Mouse (Mus musculus): ENCODE results near the gene Adamts20. TPM values are rescaled to one million over a fixed set of nuclear protein-coding genes. Genes with fewer than 3 reads are reported as not detected.
"Not testable (repeated sequence)": the region's sequence is repeated elsewhere in the genome, so short reads cannot be mapped to it uniquely, and the experiment has no call there.

The Adamts20 gene
- 7.4 and 10.5 TPM in 2 replicates for polyA plus RNA-seq (2016; fragmentation: Nextera tagmentation; extraction: Ambion mirVana)

- Histone ChIP-seq H3K27me3 (replicated peaks) (no peaks in the 10 kb centered on the region), H3K9ac (no peak within 1 kb of the TSS), H3K4me3 (no peak within 1 kb of the TSS), H3K27ac (no peak within 1 kb of the TSS), H3K36me3 (no peaks in the 10 kb centered on the region), H3K9me3 (no peaks in the 10 kb centered on the region), H3K4me2 (replicated peaks) (no peak within 1 kb of the TSS), H3K4me1 (no peaks in the 10 kb centered on the region)
- ATAC-seq (ENCODE audit: low FRiP score, low read depth): no peak
- 80% methylated on average over 11 of the region's 11 CpGs for WGBS
Measured at GRCm38 (mm10) chr15:94465318-94465717, at the start of gene Adamts20. Adamts20 (minus strand) TSS chr15:94465418.

DNA sequence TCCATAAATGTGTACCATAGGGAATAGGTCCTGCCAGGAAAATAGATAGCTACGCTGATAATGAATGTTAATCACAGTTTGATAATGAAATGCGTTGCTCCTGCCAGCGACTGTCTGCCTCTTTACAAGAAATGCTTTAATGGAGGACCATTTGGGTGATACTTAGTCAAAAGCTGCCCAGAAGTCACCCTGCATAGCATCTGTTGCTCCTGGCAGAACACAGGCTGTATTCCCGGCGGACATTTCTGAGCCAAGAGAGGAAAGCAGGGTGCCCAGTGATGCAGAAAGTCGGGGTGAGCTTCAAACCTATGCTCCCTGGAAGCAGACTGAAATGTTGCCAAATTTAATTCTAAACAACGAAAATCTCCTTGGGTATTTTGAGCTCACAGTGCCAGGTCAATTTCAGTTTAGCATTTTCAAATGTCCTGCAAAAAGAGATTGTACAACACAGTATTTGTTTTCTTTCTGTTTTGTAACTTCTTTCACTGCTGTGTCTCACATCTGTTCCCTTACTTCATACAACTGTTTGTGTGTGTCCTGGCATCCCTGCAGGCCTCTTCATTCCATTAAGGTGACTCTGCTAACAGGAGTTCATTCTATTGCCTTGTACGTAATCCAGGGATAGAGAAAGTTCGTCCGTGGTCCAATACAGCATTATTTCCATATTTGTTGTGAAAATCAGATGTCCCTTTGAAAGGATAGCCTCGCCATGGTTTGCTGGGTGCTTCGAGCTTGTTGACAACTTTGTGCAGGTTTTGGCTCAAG, 38.4 kb upstream of the Adamts20 start:
- Histone ChIP-seq H3K4me3 (no peak overlapping the region), H3K9me3 (0 out of 2 replicates have a peak, but pooled peaks cover 4% of the 10 kb centered on the region), H3K27ac (no peak overlapping the region), H3K4me1 (no peaks in the 10 kb centered on the region), H3K27me3 (replicated peaks) (no peaks in the 10 kb centered on the region), H3K4me2 (replicated peaks) (no peak overlapping the region), H3K36me3 (no peaks in the 10 kb centered on the region), H3K9ac (no peak overlapping the region)
- no peak for ATAC-seq (ENCODE audit: low FRiP score, low read depth)
- 74% methylated on average over 12 of the region's 12 CpGs for WGBS

- Histone ChIP-seq H3K9ac (no peak overlapping the region), H3K4me2 (replicated peaks) (no peak overlapping the region), H3K36me3 (no peaks in the 10 kb centered on the region), H3K27me3 (replicated peaks) (no peaks in the 10 kb centered on the region), H3K9me3 (0 out of 2 replicates have a peak, but pooled peaks cover 6% of the 10 kb centered on the region), H3K4me3 (no peak overlapping the region), H3K4me1 (no peaks in the 10 kb centered on the region), H3K27ac (no peak overlapping the region)
- no peak for ATAC-seq (ENCODE audit: low FRiP score, low read depth)
- 80% methylated on average over 1 of the region's 1 CpGs for WGBS
Measured at GRCm38 (mm10) chr15:94499260-94499659, 34.0 kb upstream of the Adamts20 start.

DNA sequence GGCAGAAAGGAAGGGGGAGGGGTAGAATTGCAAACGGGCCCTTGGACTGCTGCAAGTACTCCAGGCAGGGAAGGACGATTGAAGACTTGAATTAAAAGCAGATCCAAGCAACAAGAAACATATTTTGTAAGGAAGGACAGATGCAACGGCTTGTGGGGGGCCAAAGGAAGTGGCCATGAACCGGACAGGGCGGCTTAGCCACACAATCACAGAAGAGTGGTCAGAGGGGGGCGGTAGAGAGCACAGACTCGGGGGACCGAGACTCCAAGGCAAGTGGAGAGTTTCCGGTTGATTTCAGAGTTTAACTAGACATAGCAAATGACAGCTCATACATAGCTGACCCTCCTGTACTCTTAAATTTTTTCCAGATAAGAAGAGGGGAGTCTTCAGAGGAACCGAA, 30.7 kb upstream of the Adamts20 start:
- Histone ChIP-seq H3K9ac (no peak overlapping the region), H3K4me3 (no peak overlapping the region), H3K27ac (no peak overlapping the region), H3K9me3 (peaks cover 6% of the 10 kb centered on the region; the same call in 1 of the 2 replicates), H3K36me3 (no peaks in the 10 kb centered on the region), H3K27me3 (replicated peaks) (no peaks in the 10 kb centered on the region), H3K4me1 (no peaks in the 10 kb centered on the region), H3K4me2 (replicated peaks) (no peak overlapping the region)
- ATAC-seq (ENCODE audit: low FRiP score, low read depth): no peak
- 77% methylated on average over 10 of the region's 10 CpGs for WGBS

- Histone ChIP-seq H3K27me3 (replicated peaks) (no peaks in the 10 kb centered on the region), H3K36me3 (no peaks in the 10 kb centered on the region), H3K4me3 (no peak overlapping the region), H3K9me3 (peaks cover 6% of the 10 kb centered on the region; the same call in 1 of the 2 replicates), H3K4me1 (no peaks in the 10 kb centered on the region), H3K9ac (no peak overlapping the region), H3K4me2 (replicated peaks) (no peak overlapping the region), H3K27ac (no peak overlapping the region)
- WGBS: 85% methylated on average over 1 of the region's 1 CpGs
- no peak for ATAC-seq (ENCODE audit: low FRiP score, low read depth)
Measured at GRCm38 (mm10) chr15:94494445-94494844, 29.2 kb upstream of the Adamts20 start.

GRCm38 (mm10) chr15:94489433-94489832, 24.2 kb upstream of the Adamts20 start:
- Histone ChIP-seq H3K36me3 (no peaks in the 10 kb centered on the region), H3K27ac (no peak overlapping the region), H3K4me1 (no peaks in the 10 kb centered on the region), H3K27me3 (replicated peaks) (no peaks in the 10 kb centered on the region), H3K9ac (no peak overlapping the region), H3K4me3 (no peak overlapping the region), H3K4me2 (replicated peaks) (no peak overlapping the region), H3K9me3 (peaks cover 5% of the 10 kb centered on the region; the same call in 1 of the 2 replicates)
- no peak for ATAC-seq (ENCODE audit: low FRiP score, low read depth)
- WGBS: 82% methylated on average over 2 of the region's 2 CpGs

DNA sequence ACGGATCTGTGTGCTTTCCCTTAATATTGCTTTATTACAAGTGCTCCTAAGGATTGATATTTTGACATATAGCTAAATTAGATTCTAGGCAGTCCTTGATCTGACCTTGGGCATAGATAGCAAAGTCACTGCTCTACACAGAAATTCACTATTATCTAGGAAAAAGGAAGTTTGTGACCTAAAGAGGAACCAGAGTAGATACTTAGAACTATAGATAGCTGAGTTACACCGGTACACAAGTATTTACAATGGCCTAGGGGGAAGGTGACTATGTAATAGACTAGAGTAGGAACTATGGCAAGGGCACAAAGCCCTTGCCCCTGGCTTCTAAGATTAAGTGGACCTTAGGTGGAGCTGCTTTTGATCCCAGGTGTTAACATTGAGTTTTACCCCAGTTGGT, 22.8 kb upstream of the Adamts20 start:
- not testable (repeated sequence) for H3K27me3 ChIP-seq (replicated peaks); H3K4me1 ChIP-seq; ATAC-seq (ENCODE audit: low FRiP score, low read depth); H3K4me2 ChIP-seq (replicated peaks); H3K4me3 ChIP-seq; H3K36me3 ChIP-seq; H3K27ac ChIP-seq; H3K9ac ChIP-seq; H3K9me3 ChIP-seq
- 93% methylated on average over 2 of the region's 2 CpGs for WGBS

DNA sequence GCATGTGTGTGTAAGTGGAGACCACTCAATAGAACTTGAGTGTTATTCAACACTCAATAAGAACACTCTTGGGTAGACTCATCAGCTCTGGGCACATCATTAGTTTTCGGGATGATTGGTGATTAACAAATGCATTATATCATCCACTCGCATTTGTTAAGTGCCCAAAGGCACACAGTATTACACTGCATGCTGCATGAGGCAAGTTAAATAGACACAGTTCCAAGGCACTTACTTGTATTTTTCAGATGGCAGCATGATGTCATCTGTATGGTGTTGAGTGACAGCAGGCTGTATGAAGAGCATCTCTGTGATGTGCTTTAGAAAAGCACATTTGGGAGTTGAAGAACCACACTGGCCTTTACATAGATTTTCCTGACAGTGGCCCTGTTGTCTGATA, 17.3 kb upstream of the Adamts20 start:
- Histone ChIP-seq H3K4me3 (no peak overlapping the region), H3K9ac (no peak overlapping the region), H3K36me3 (no peaks in the 10 kb centered on the region), H3K9me3 (no peaks in the 10 kb centered on the region), H3K4me2 (replicated peaks) (no peak overlapping the region), H3K27ac (no peak overlapping the region), H3K27me3 (replicated peaks) (no peaks in the 10 kb centered on the region), H3K4me1 (no peaks in the 10 kb centered on the region)
- ATAC-seq (ENCODE audit: low FRiP score, low read depth): no peak
- 92% methylated on average over 2 of the region's 2 CpGs for WGBS

- Histone ChIP-seq H3K27me3 (replicated peaks) (no peaks in the 10 kb centered on the region), H3K9ac (no peak overlapping the region), H3K36me3 (no peaks in the 10 kb centered on the region), H3K27ac (no peak overlapping the region), H3K4me1 (no peaks in the 10 kb centered on the region), H3K9me3 (no peaks in the 10 kb centered on the region), H3K4me2 (replicated peaks) (no peak overlapping the region), H3K4me3 (no peak overlapping the region)
- WGBS: 91% methylated on average over 4 of the region's 4 CpGs
- ATAC-seq (ENCODE audit: low FRiP score, low read depth): no peak
Measured at GRCm38 (mm10) chr15:94480792-94481191, 15.6 kb upstream of the Adamts20 start.

- Histone ChIP-seq H3K36me3 (no peaks in the 10 kb centered on the region), H3K4me1 (no peaks in the 10 kb centered on the region), H3K27me3 (replicated peaks) (no peaks in the 10 kb centered on the region), H3K4me3 (no peak overlapping the region), H3K4me2 (replicated peaks) (no peak overlapping the region), H3K27ac (no peak overlapping the region), H3K9ac (no peak overlapping the region), H3K9me3 (no peaks in the 10 kb centered on the region)
- no peak for ATAC-seq (ENCODE audit: low FRiP score, low read depth)
- 87% methylated on average over 5 of the region's 5 CpGs for WGBS
Measured at GRCm38 (mm10) chr15:94480248-94480647, 15.0 kb upstream of the Adamts20 start.

GRCm38 (mm10) chr15:94479513-94480136, 14.4 kb upstream of the Adamts20 start:
- Histone ChIP-seq H3K9ac (no peak overlapping the region), H3K4me1 (no peaks in the 10 kb centered on the region), H3K36me3 (no peaks in the 10 kb centered on the region), H3K9me3 (no peaks in the 10 kb centered on the region), H3K27me3 (replicated peaks) (no peaks in the 10 kb centered on the region), H3K4me3 (no peak overlapping the region), H3K4me2 (replicated peaks) (no peak overlapping the region), H3K27ac (no peak overlapping the region)
- WGBS: 71% methylated on average over 3 of the region's 3 CpGs
- ATAC-seq (ENCODE audit: low FRiP score, low read depth): no peak

DNA sequence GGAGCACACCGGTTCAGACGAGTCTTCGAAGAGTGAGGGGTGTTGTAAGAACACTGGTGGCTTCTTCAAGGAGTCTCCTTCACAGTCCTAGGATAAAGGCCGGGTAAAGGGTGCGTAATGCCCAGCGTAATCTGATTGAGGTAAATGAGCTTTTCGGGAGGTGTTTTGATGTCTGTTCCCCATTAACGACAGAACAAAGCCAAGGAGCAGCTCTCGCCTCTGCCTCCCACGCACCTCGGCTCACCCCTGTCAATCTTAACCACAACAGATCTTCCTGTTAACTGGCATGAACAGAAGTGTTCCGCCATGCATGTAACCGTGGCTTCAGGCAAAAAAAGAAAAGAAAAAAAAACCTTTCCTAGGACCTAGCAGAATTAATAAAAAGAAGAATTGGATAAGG, 13.5 kb upstream of the Adamts20 start:
- H3K9ac ChIP-seq: no peak overlapping the region
- no peaks in the 10 kb centered on the region for H3K9me3 ChIP-seq
- no peak overlapping the region for H3K4me3 ChIP-seq
- no peaks in the 10 kb centered on the region for H3K4me1 ChIP-seq
- no peaks in the 10 kb centered on the region for H3K36me3 ChIP-seq
- no peak for ATAC-seq (ENCODE audit: low FRiP score, low read depth)
- H3K27me3 ChIP-seq (replicated peaks): no peaks in the 10 kb centered on the region
- H3K4me2 ChIP-seq (replicated peaks): no peak overlapping the region
- WGBS: 64% methylated on average over 13 of the region's 13 CpGs
- H3K27ac ChIP-seq: no peak overlapping the region

GRCm38 (mm10) chr15:94477287-94477686, 12.1 kb upstream of the Adamts20 start:
- Histone ChIP-seq H3K4me2 (replicated peaks) (no peak overlapping the region), H3K36me3 (no peaks in the 10 kb centered on the region), H3K4me3 (no peak overlapping the region), H3K27me3 (replicated peaks) (no peaks in the 10 kb centered on the region), H3K4me1 (no peaks in the 10 kb centered on the region), H3K27ac (no peak overlapping the region), H3K9ac (no peak overlapping the region), H3K9me3 (no peaks in the 10 kb centered on the region)
- ATAC-seq (ENCODE audit: low FRiP score, low read depth): no peak
- 31% methylated on average over 7 of the region's 7 CpGs for WGBS
